Mouse (Mus musculus) olfactory bulb, adult 2 months (tissue): ENCODE measurements around the gene Poldip3.

ENCODE experiments used
- CTCF ChIP-seq: fragments of 200-500 bp; IDR thresholded peaks from 2 replicates; pipeline ENCODE4 v1.5.1; 2012; ENCODE audit warnings: low read depth, mild to moderate bottlenecking, low read length, moderate library complexity; ENCODE audit not compliant: insufficient read depth
- POLR2A ChIP-seq: fragments of 200-500 bp; IDR thresholded peaks from 2 replicates; pipeline ENCODE4 v1.6.1; 2012; ENCODE audit warnings: mild to moderate bottlenecking, low read depth, low read length, moderate library complexity; ENCODE audit not compliant: insufficient read depth

DNA sequence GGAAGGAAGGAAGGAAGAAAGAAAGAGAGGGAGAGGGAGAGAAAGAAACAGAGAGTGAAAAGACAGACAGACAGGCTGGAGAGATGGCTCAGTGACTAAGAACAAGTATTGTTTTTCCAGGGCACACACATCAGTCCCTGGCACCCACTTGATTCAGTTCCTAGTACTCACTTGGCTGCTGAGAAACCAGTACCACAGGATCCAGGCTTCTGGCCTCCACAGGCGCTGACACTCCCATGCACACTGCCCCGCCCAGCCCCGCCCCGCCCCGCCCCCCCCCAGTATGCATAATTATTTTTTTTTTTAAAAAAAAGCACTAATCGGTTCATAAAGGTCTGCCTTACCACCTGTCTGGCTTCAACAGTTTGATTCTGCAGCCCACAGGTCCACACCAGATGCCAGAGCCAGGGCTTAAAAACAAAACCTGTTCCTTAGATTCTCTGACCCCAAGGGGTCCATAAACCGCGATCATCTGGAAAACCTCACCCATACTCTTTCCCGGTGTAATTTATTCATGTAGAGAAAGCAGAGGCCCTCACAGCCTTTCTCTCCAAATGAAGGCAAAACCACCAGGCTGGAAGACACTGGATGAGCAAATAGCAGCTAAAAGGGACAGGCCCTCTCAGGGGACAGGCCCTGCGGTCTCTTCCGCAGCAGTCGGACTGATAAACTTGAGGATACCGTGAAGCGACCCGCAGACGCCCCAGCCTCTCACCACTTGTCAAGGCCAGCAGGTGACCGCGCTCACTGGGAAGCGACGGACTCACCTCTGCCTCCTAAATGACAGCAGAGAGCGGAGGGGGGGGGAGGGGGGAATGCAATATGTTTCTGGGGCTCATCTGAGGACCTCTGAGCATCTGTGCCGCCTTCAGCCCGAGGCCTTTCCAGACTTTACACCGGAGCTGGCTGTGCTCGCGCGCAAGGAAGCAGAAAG lies 60.4 kb downstream of the Poldip3 start:
- TF ChIP-seq CTCF (no peak), POLR2A (no peak)
